Mouse (Mus musculus) spleen, adult 12 weeks (tissue): ENCODE data around the gene Atoh8.
A peak's percentile ranks its signal among the peaks of the same experiment; 100 is the strongest.

ENCODE experiments used
- DNase-seq: peaks from one replicate; pipeline ENCODE4 v3.0.0; 2022; ENCODE audit warnings: low spot score

Gene Atoh8

GRCm38 (mm10) chr6:72190577-72190976 lies 44.8 kb downstream of the Atoh8 start:
- DNase-seq = no peak

DNA sequence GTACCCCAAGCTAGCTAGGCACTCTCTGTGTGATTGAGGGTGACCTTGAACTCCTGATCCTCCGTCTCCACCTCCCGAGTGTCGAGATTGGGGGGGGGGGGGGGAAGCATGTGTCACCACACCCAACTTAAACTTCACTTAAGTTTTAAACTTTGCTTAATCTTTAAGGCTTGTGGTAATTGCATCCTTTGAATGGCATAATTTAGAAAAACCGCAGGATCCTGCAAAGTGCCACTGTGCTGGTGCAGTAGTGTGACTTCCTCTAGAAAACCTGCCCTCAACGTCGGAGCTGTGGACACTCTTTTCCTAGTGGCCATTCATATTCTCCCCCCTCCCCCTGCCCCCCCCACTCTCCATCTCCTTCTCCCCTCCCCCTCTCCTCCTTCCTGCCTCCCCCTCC lies 45.3 kb downstream of the Atoh8 start:
- DNase-seq = no peak

GRCm38 (mm10) chr6:72189061-72189863 lies 46.1 kb downstream of the Atoh8 start:
- DNase-seq = no peak

GRCm38 (mm10) chr6:72186809-72187208 lies 48.6 kb downstream of the Atoh8 start:
- DNase-seq = no peak

DNA sequence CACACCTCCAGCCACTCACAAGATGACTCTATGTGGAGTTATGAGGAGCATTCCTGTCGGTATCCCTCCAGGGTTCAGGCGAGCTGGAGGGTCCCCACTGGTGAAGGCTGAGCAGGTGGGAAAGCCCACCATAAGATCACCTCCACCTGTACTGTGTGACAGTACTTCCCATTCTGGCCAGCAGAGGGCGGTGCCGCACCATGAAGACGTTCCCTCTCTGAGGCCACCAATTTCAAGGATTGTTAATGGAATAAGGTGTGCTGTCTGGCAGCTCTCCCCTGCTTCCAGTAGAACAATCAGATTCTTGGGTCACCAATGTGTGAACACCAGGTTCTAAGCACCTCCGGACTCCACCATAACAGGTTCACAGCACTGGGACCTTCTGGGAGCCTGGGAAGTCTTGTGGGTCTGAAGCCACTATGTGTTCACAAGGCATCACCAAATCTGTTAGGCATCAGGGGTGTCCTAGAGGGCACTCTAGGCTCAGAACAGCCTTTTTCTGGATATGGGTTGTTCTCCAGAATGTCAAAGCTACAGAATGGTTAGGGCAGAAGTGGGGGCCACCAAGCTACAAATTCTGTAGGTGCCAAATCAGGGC lies 49.4 kb downstream of the Atoh8 start:
- peak; percentile 67 for DNase-seq

DNA sequence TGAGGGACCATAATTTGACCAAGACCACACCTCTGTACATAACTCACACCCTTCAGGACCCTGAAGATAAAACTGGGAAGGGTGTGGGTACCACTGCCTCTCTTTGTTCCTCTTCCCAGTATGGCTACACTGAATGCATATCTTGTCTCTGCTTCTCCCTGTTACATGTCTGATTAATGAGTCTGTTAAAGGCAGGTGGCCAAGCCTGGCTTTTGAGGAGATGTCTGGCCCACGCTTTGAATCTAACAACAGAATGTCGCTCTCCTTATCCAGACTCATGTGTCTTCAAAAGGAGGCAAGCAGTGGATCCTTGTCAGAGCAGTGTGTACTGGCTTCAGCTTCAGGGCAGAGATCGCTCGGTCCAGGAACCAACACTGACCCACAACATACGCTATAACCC lies 50.8 kb downstream of the Atoh8 start:
- DNase-seq = no peak

DNA sequence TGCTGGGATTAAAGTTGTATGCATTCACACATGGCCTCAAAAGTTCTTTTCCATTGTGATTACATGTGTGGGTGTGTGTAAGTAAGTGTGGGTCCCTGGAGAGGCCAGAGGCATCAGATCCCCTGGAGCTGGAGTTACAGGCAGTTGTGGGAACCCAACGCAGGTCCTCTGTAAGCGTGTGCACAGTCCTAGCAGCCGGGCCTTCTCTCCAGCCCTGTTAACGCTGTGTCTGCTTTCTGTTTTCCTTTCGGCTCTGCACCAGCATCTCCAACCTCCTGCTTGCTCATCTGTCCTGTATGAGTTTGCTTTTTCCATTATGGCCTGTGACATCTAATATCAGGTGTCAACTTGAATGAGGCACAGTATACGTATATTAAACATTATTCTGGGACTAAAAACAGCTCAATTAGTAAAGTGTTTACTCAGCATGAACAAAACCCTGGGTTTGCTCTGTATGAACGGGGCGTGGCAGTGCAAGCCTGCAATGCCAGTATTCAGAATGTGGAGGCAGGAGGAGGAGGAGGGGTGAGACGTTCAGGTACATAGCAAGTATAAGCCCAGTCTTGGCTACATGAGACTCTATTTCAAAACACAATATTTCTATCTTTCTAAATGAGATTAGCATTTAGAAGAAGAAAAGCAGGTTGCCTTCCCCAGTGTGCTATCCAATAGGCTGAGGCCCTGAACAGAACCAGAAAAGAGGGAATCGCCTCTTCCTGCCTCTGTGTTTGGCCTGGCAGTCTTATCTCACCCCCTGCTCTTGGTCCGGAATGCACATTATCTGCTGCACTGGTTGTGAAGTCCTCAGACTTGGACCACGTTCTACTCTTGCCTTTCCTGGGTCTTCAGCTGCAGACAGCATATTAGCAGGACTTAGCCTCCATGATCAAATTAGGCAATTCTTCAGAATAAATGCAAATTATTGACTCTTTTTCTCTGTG lies 55.5 kb downstream of the Atoh8 start:
- DNase-seq = no peak

- no peak for DNase-seq
Observed at GRCm38 (mm10) chr6:72179006-72179405, 56.4 kb downstream of the Atoh8 start.

DNA sequence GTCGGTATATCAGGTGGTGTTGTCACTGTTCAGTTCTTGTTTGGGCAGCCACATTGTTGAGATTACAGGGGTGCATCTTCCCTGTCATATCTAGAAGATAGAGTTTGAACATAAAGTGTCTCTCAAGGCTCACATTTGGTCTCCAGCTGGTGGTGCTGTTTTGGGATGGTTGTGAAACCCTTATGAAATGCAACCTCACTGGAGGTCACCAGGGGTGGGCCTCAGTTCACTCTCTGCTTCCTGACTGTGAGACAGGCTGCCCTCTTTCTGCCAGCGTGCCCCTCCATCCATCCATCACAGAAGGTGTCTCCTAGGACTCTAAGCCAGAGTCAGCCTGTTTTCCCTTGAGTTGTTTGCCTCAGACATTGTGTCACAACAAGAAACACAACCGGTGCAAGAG lies 58.0 kb downstream of the Atoh8 start:
- DNase-seq = no peak

- no peak for DNase-seq
Observed at GRCm38 (mm10) chr6:72176004-72176403, 59.4 kb downstream of the Atoh8 start.

DNA sequence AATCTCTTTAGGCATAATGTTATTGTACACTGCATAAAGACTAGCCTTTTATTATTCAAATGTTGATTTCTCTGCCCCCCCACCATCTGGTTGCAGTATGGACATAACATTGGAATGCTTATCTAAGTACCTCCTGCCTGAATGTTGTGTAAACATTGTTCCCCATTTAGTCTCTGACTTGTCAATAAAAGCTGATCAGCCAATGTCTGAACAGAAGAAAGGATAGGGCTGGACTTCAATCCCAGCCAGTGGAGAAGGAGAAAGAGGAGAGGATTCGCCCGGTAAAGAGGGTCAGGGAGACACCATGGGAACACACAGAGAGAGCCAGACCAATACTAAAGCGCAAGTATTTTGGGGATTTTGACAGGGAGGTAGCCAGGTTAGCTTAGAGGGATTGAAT lies 60.0 kb downstream of the Atoh8 start:
- DNase-seq = no peak

GRCm38 (mm10) chr6:72173350-72173749 lies 62.0 kb downstream of the Atoh8 start:
- no peak for DNase-seq

DNA sequence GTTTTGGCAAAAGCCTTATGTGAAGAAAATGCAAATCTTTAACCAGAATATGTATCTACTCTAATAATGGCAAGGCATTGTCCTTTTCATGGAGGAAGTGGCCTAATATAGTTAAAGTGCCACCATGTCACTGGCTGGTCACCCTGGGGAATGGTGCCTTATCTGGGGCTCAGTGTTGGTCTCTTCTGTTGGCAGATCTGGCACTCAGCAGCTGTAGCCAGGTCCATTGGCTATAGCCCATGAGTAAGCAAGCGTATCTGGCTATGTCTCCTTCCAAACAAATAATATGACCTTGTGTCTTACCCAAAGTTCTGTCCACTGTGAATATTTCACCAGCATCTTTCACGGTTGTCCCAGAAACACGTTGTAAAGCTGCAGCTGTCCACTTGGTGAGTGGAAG lies 64.0 kb downstream of the Atoh8 start:
- DNase-seq = no peak

GRCm38 (mm10) chr6:72165907-72166306 lies 69.5 kb downstream of the Atoh8 start:
- no peak for DNase-seq

DNA sequence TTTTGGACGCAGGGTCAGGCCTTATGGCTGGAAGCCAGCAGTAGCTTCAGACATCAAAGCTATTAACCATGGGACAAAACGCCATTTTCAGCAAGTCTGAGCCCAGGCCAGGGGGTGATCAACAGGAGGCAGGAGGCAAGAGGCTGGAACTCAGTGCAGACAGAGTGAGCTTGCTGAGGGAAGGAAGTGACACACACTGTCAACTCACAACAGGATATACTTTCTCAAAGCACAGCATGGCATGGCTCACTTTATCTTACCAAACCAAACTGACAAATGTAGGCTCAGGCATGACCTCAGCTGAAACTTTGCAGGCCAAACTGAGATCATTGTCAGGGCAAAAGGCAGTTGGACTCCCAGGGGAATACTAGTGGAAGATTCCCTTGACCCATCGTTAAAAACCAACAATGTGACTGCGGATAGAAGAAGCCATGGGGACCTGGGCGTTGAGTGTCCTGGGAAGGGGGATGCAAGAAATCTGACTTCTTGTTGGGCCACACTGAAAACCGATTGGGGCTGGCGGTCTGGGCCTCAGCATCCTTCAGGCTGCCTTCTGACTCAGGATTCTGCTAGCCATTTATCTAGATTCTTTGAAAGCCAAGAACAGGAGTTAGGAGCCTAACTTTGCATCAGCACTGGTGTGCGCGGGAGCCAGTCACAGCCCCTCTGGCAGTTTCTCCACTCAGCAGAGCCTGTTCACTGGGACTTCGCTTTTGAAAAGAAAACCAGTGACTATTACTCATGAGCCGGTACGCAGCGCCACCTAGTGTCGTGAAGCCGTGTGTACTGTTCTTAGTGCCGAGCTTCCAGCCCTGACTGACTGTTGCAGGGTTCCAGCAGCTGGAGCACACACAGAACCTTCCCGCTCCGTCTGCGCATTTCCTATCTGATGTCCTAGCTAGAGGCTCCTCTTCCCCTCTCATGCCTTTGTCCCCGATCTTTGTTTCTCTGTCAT lies 70.8 kb downstream of the Atoh8 start:
- peak; percentile 71 for DNase-seq

- DNase-seq = no peak
Observed at GRCm38 (mm10) chr6:72162155-72162890, 73.1 kb downstream of the Atoh8 start.

GRCm38 (mm10) chr6:72161751-72162150 lies 73.6 kb downstream of the Atoh8 start:
- DNase-seq = no peak

DNA sequence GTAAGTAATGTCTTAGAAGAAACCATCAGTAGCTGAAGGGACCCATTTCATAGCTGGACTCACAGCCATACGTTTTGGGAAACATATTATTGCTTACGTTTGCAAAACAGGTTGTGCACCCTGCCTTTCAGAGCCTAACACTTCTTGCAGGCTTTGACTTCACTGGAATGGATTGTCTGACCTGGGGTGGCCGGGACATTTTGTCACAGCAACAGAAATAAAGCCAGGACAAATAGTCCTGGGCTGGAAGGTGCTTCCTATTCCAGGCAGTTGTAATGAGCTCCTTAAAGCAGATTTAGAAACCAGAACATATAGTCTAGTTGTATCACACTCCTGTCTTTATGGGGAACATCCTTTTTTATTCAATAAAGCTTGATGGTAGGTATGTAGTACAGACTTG lies 74.4 kb downstream of the Atoh8 start:
- DNase-seq = no peak

- no peak for DNase-seq
Observed at GRCm38 (mm10) chr6:72159861-72160395, 75.4 kb downstream of the Atoh8 start.

- DNase-seq = no peak
Observed at GRCm38 (mm10) chr6:72158966-72159764, 76.2 kb downstream of the Atoh8 start.
